Mouse (Mus musculus) forebrain, embryonic 13.5 days (tissue): ENCODE results near the gene Ints14. TPM values are rescaled to one million over a fixed set of nuclear protein-coding genes. Genes with fewer than 3 reads are reported as not detected.
"Not testable (repeated sequence)": the region's sequence is repeated elsewhere in the genome, so short reads cannot be mapped to it uniquely, and the experiment has no call there.

Source experiments
- ATAC-seq: fragments of 200-750 bp; cut with Nextera tagmentation; 2 replicates; pipeline ENCODE4 v1.8.0; 2017
- H3K27ac ChIP-seq: fragments of 300-500 bp; sonication (generic); 2 replicates; pipeline ENCODE4 v1.5.1; 2015; ENCODE audit warnings: inconsistent platforms, mild to moderate bottlenecking, moderate library complexity
- H3K27me3 ChIP-seq: fragments of 300-500 bp; sonication (generic); 2 replicates; pipeline ENCODE4 v1.6.1; 2015; ENCODE audit warnings: mild to moderate bottlenecking, inconsistent platforms
- H3K36me3 ChIP-seq: fragments of 300-500 bp; sonication (generic); 2 replicates; pipeline ENCODE4 v1.6.1; 2015; ENCODE audit warnings: mild to moderate bottlenecking, inconsistent platforms; ENCODE audit not compliant: poor library complexity, severe bottlenecking
- H3K4me1 ChIP-seq: fragments of 300-500 bp; sonication (generic); 2 replicates; pipeline ENCODE4 v1.6.1; 2015; ENCODE audit warnings: inconsistent platforms
- H3K4me2 ChIP-seq: fragments of 300-500 bp; sonication (generic); 2 replicates; pipeline ENCODE4 v1.6.1; 2015; ENCODE audit warnings: inconsistent platforms, mild to moderate bottlenecking, moderate library complexity
- H3K4me3 ChIP-seq: fragments of 300-500 bp; sonication (generic); 2 replicates; pipeline ENCODE4 v1.5.1; 2015; ENCODE audit warnings: mild to moderate bottlenecking, inconsistent platforms
- H3K9ac ChIP-seq: fragments of 300-500 bp; sonication (generic); 2 replicates; pipeline ENCODE4 v1.6.1; 2015; ENCODE audit warnings: mild to moderate bottlenecking, inconsistent platforms
- H3K9me3 ChIP-seq: fragments of 300-500 bp; sonication (generic); replicated peaks from 2 replicates; pipeline ENCODE4 v1.6.1; 2016; ENCODE audit warnings: inconsistent platforms
- WGBS: fragments of 180-500 bp; shearing (Covaris S2); methylation state at CpG from one replicate; pipeline ENCODE4 v1.1.7; 2015; 5-methylcytosine and 5-hydroxymethylcytosine counted together
- polyA plus RNA-seq: library from polyadenylated mRNA; unstranded; fragments of >200 nt; fragmentation: Nextera tagmentation; extraction: Ambion mirVana; gene quantifications from 2 replicates; pipeline ENCODE4 v1.2.1, GENCODE M21; 2015

Gene Ints14
- polyA plus RNA-seq, 1 experiment from 2014 or later, result 50.4 TPM

DNA sequence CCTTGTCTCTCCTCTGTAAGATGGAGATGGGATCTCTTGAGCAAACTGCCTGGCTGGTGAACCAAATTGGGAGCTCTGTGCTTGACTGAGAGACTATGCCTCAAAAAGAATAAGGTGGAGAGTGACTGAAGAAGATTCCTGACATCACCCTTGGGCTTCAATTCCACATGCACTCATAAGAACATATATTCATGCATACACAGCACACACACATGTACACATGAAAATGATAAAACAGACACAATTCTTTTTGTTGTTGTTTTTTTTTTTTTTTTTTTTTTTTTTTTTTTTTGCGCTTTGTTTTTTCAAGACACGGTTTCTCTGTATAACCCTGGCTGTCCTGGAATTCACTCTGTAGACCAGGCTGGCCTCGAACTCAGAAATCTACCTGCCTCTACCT lies 3.4 kb upstream of the Ints14 start:
- no peak for ATAC-seq
- Histone ChIP-seq H3K36me3 (peaks cover under 1% of the 10 kb centered on the region; the same call in 1 of the 2 replicates), H3K4me1 (peaks cover 9% of the 10 kb centered on the region), H3K9me3 (no peaks in the 10 kb centered on the region), H3K27ac (no peak overlapping the region), H3K4me3 (no peak overlapping the region), H3K4me2 (no peak overlapping the region), H3K27me3 (peaks cover 12% of the 10 kb centered on the region; the same call in 1 of the 2 replicates), H3K9ac (no peak overlapping the region)
- WGBS, result 91% methylated on average over 3 of the region's 3 CpGs

DNA sequence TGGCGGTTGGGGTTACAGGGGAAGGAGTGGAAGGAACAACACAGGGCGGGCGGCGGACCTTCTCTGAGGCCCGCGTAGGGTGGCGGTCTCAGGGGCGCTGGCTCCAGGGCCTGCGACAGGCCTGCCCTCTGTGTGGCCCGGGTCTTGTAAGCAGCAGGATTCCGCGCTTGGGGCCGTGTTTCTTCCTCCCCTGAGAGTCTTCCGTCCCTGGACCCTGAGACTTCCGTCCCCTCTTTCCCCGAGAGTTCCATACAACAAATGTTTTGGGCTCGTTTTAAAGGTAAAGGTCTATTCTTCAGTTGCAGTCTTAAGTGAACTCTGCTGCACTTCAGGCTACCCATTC lies 244 bp downstream of the Ints14 start:
- Histone ChIP-seq H3K9me3 (no peaks in the 10 kb centered on the region), H3K27ac (peak overlapping the region; percentile 78), H3K4me2 (peak overlapping the region; percentile 80), H3K4me3 (peak overlapping the region; percentile 84), H3K9ac (peak overlapping the region; percentile 91), H3K27me3 (no peaks in the 10 kb centered on the region), H3K4me1 (peaks cover 9% of the 10 kb centered on the region), H3K36me3 (peaks cover 31% of the 10 kb centered on the region)
- no peak; the same call in 1 of the 2 replicates for ATAC-seq
- 0% methylated on average over 11 of the region's 17 CpGs for WGBS

DNA sequence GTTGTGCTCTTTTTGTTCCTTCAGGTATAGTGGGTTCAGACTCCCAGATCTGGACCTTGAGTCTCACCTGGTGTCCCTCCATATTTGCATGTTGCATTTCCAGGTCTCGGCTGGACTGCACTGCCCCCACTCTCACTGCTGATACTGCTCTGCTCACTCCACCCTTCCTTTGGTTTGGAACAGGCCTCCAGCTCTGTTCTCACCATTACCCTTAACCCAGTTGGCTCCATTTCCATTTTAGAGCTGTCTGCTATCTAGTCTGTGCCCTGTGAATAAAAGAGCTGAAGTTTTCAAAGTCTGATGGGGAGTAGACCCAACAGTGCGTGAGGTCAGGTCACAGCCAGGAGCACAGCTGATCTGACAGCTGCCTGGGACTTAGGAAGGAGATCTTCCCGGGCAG lies 19.8 kb downstream of the Ints14 start:
- Histone ChIP-seq H3K36me3 (peaks cover 96% of the 10 kb centered on the region), H3K27me3 (no peaks in the 10 kb centered on the region), H3K4me1 (no peaks in the 10 kb centered on the region), H3K9me3 (no peaks in the 10 kb centered on the region), H3K27ac (no peak overlapping the region), H3K4me3 (no peak overlapping the region), H3K4me2 (no peak overlapping the region), H3K9ac (no peak overlapping the region)
- 83% methylated on average over 3 of the region's 3 CpGs for WGBS
- ATAC-seq, result no peak

DNA sequence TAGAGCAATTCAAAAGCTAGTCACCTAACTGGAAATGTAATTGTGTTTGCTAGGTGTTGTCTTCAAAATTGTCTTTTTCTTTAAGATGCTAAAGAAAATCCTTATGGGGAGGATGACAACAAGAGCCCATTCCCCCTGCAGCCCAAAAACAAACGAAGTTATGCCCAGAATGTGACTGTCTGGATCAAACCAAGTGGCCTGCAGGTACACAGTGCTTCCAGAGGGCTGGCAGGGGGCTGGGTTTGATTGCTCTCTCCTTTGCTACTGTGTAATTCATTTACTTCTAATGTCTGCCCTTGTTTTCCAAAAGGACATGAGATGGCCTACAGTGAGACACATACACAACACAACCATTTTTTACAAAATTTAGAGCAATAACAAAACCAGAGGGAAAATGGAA lies 21.2 kb downstream of the Ints14 start:
- no peak for ATAC-seq
- Histone ChIP-seq H3K4me2 (no peak overlapping the region), H3K36me3 (peaks cover 97% of the 10 kb centered on the region), H3K4me1 (no peaks in the 10 kb centered on the region), H3K9me3 (no peaks in the 10 kb centered on the region), H3K27me3 (no peaks in the 10 kb centered on the region), H3K9ac (no peak overlapping the region), H3K4me3 (no peak overlapping the region), H3K27ac (no peak overlapping the region)
- WGBS, result 87% methylated on average over 1 of the region's 1 CpGs

DNA sequence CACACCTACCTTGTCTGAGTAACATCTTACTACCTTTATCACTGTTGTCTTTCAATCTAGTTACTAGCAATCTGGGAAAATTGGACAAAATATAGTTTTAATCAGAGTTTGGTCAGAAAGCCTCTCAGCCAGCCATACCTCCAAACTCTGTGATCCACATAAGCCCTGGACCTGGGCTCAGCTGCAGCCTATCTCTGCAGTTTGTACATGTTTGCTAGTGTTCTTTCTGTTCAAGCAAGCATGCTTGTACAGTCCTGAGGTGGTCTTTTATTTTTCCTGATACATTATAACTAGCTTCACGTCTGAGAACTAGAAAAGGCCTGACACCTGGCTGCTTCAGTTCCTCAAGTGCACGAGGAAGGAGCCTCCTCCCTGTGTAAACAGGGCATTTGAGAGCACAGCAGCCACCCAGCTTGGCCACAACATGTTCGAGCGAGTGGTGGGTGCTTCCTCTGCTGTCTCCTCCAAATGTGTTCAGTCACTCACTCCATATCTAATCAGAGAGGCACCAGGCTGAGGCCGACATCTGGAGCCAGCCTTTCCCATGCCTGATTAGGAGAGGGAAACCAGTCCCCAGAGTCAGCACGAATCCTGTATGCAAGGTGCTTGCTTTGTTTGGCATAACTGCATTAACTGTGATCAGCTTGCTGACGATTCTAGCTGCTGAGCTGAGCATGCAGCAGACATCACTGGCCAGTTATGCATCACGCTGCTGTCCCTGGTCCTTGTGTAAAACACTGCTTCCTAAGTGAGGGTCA lies 24.5 kb downstream of the Ints14 start:
- Histone ChIP-seq H3K27ac (no peak overlapping the region), H3K4me2 (no peak overlapping the region)

DNA sequence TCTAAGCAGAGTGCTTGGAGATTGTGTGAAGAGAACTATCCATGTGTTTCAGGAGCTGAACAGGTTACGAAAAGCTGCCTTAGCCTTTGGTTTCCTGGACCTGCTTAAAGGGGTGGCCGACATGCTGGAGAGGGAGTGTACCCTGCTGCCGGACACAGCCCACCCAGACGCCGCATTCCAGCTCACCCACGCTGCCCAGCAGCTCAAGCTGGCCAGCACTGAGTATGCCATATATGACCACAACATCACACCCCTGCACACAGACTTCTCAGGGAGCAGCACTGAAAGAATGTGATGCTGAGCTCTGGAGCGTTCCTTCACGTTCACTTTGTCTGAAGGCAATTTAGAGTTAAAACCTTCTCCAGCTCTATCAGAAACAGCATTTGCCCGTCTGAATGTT lies 25.1 kb downstream of the Ints14 start:
- ATAC-seq, result no peak
- peaks cover 96% of the 10 kb centered on the region for H3K36me3 ChIP-seq
- H3K4me1 ChIP-seq, result no peaks in the 10 kb centered on the region
- H3K27me3 ChIP-seq, result no peaks in the 10 kb centered on the region
- H3K9me3 ChIP-seq, result no peaks in the 10 kb centered on the region
- H3K4me2 ChIP-seq, result no peak overlapping the region
- H3K27ac ChIP-seq, result no peak overlapping the region
- H3K9ac ChIP-seq, result no peak overlapping the region
- 91% methylated on average over 9 of the region's 9 CpGs for WGBS
- H3K4me3 ChIP-seq, result no peak overlapping the region

More for the DNA sequence above, 24.5 kb downstream of the Ints14 start:
- no peak overlapping the region for H3K9ac ChIP-seq
- no peak overlapping the region for H3K4me3 ChIP-seq
- no peaks in the 10 kb centered on the region for H3K27me3 ChIP-seq
- no peaks in the 10 kb centered on the region for H3K4me1 ChIP-seq
- no peaks in the 10 kb centered on the region for H3K9me3 ChIP-seq
- 87% methylated on average over 8 of the region's 8 CpGs for WGBS
- peaks cover 96% of the 10 kb centered on the region for H3K36me3 ChIP-seq
- ATAC-seq, result no peak

DNA sequence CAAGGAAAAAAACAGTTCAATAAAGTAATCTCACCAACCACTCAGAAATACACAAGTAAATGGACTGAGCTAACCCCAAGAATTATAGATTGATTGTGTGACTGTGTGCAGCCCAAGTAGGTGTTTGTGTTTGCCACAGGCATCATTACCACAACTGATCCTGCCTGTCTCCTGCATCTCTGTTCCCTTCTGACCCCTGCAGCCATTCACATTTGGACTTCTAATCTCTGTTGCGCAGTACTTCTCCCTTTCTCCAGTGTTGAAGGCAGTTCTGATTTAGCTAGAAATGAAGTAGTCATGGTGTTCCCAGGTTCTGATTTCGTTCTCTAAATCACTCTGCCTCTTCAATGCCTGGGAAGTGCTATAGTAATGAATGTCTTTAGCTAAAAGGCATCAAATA lies 26.9 kb downstream of the Ints14 start:
- Histone ChIP-seq H3K27me3 (no peaks in the 10 kb centered on the region), H3K27ac (no peak overlapping the region), H3K4me3 (no peak overlapping the region), H3K36me3 (peaks cover 96% of the 10 kb centered on the region), H3K9ac (no peak overlapping the region), H3K9me3 (no peaks in the 10 kb centered on the region), H3K4me2 (no peak overlapping the region), H3K4me1 (no peaks in the 10 kb centered on the region)
- no peak for ATAC-seq
- WGBS, result 96% methylated on average over 2 of the region's 2 CpGs

DNA sequence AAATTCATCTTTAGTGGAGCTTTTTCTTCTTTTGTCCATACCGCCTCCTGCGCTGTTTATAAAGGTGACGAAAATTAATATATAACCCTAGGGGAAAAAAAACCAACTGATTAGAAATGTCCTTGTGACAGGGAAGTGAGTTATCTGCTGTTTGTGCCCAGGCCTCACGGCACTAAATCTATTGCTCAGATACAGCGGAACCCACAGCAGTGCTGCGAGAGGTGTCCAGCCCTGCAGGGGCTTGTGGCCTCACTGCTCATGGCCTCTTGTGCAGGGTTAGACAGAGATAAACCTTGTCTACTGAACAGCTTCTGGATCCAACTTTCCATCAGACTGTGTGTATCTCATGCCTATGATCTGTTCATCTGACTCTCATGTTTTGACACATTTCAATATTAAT lies 27.7 kb downstream of the Ints14 start:
- H3K27me3 ChIP-seq, result no peaks in the 10 kb centered on the region
- 95% methylated on average over 6 of the region's 6 CpGs for WGBS
- no peak overlapping the region for H3K9ac ChIP-seq
- H3K4me2 ChIP-seq, result no peak overlapping the region
- ATAC-seq, result no peak
- no peaks in the 10 kb centered on the region for H3K9me3 ChIP-seq
- H3K36me3 ChIP-seq, result peaks cover 97% of the 10 kb centered on the region
- H3K4me3 ChIP-seq, result no peak overlapping the region
- no peak overlapping the region for H3K27ac ChIP-seq
- H3K4me1 ChIP-seq, result no peaks in the 10 kb centered on the region

DNA sequence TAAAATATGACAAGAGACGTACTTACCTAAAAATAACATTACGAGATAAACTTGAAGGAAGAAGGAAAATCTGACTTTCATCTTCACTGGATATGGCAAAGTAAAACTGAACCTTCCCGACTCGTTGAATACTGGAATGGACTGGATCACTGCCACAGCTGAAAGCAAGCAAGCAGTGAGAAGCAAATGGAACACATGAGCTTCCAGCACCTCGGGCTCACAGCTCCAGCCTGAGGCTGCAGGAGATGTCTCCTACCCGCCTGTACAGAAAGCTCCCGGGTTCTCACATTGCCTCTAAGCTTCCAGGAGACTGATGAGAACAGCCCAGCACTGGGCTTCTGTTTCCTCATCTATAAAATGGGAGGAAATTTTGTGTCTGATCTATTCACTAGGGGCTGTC lies 29.6 kb downstream of the Ints14 start:
- WGBS, result 86% methylated on average over 7 of the region's 7 CpGs
- Histone ChIP-seq H3K4me2 (no peak overlapping the region), H3K27me3 (no peaks in the 10 kb centered on the region), H3K27ac (no peak overlapping the region), H3K36me3 (peaks cover 96% of the 10 kb centered on the region), H3K4me1 (no peaks in the 10 kb centered on the region), H3K9me3 (no peaks in the 10 kb centered on the region), H3K4me3 (no peak overlapping the region), H3K9ac (no peak overlapping the region)
- ATAC-seq, result no peak

DNA sequence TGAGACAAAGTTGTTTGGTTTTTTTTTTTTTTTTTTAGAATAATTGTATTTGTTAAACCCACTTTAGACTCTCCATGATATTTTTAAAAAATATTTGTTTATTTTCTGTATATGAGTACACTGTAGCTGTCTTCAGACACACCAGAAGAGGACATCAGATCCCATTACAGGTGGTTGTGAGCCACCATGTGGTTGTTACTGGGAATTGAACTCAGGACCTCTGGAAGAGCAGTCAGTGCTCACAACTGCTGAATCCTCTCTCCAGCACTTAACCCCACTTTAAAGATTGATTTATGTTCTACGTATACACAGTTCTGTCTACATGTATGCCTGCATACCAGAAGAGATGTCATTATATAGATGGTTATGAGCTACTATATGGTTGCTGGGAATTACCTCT lies 34.8 kb downstream of the Ints14 start:
- 97% methylated on average over 1 of the region's 1 CpGs for WGBS
- not testable (repeated sequence) for ATAC-seq, H3K9me3 ChIP-seq, H3K27ac ChIP-seq, H3K9ac ChIP-seq, H3K4me3 ChIP-seq, H3K4me2 ChIP-seq, H3K27me3 ChIP-seq, H3K4me1 ChIP-seq
- peaks cover 91% of the 10 kb centered on the region for H3K36me3 ChIP-seq

DNA sequence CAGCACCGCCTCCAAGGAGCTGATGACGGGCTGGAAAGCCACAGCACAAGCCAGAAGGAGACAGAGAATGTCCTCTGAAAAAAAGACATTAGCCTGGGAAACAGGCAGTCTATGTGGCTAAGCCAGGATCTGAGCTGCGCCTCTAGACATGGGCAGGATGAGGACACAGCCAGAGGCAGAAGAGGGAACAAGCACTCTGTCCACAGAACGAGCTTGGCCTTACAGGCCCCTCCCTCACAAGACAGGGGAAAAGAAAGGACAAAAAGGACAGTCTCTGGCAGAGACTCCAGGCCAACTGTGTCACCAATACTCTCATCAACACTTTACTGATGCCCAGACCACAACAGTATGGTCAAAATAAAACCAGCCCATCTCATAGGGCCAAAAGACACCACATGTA lies 40.8 kb downstream of the Ints14 start:
- Histone ChIP-seq H3K4me3 (no peak overlapping the region), H3K27ac (no peak overlapping the region), H3K9ac (no peak overlapping the region), H3K9me3 (no peaks in the 10 kb centered on the region), H3K4me1 (no peaks in the 10 kb centered on the region), H3K4me2 (no peak overlapping the region), H3K36me3 (peaks cover 78% of the 10 kb centered on the region), H3K27me3 (no peaks in the 10 kb centered on the region)
- WGBS, result 48% methylated on average over 4 of the region's 4 CpGs
- ATAC-seq, result no peak

DNA sequence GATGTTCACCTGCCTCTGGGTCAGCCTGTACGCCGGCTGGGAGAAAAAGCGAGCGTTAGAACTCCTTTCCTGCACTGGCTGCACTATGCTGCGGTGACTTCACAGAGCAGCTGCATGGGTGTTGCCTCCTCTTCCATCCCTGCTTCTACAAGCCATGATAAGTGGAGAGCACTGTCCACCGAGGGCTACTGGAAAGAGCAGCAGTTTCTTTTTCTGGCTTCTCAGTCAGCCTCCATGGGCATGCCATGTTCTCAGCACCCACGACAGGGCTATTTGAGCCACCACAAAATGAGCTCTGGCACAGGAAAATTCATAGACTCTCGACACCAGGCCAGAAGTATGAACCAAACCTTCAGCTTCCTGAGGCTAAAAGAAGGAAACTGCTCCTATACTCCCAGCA lies 45.0 kb downstream of the Ints14 start:
- H3K4me3 ChIP-seq, result no peak overlapping the region
- no peaks in the 10 kb centered on the region for H3K4me1 ChIP-seq
- H3K4me2 ChIP-seq, result no peak overlapping the region
- peaks cover 73% of the 10 kb centered on the region for H3K36me3 ChIP-seq
- 97% methylated on average over 8 of the region's 8 CpGs for WGBS
- H3K9me3 ChIP-seq, result no peaks in the 10 kb centered on the region
- no peaks in the 10 kb centered on the region for H3K27me3 ChIP-seq
- no peak for ATAC-seq
- H3K9ac ChIP-seq, result no peak overlapping the region
- no peak overlapping the region for H3K27ac ChIP-seq

DNA sequence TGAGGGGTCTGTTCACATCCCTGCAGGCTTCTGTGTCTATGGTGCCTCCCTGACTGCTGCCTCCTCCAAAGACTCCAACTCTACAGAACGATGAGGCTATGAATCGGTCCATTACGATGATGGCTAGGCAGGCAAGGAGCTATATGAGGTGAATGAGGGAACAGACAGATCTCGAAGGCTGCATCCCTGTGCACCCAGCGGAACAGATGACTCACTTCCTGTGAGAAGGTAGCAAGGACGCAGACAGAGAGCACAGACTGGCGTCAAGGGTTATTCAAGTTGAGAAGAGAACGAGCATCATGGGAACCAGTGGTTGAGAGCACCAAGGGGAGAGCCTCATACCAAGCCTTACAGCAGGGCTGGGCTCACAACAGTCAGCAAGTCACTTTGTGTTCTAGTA lies 49.9 kb downstream of the Ints14 start:
- H3K4me3 ChIP-seq, result no peak overlapping the region
- no peaks in the 10 kb centered on the region for H3K9me3 ChIP-seq
- WGBS, result 91% methylated on average over 8 of the region's 8 CpGs
- H3K27me3 ChIP-seq, result no peaks in the 10 kb centered on the region
- H3K4me2 ChIP-seq, result no peak overlapping the region
- H3K4me1 ChIP-seq, result peaks cover 6% of the 10 kb centered on the region
- H3K27ac ChIP-seq, result no peak overlapping the region
- no peak for ATAC-seq
- peaks cover 44% of the 10 kb centered on the region for H3K36me3 ChIP-seq
- no peak overlapping the region for H3K9ac ChIP-seq
